Mouse (Mus musculus) stomach, embryonic 14.5 days (tissue): ENCODE data around the gene Adora1. TPM values are rescaled to one million over a fixed set of nuclear protein-coding genes. Genes with fewer than 3 reads are reported as not detected.

ENCODE experiments used
- ATAC-seq: fragments of 200-750 bp; cut with Nextera tagmentation; 2 replicates; pipeline ENCODE4 v1.8.0; 2017; ENCODE audit warnings: low read depth, moderate TSS enrichment; ENCODE audit not compliant: insufficient number of reproducible peaks, insufficient read depth, low FRiP score
- H3K27ac ChIP-seq: fragments of 300-500 bp; sonication (generic); 2 replicates; pipeline ENCODE4 v1.5.1; 2014; ENCODE audit warnings: mild to moderate bottlenecking, low read length, moderate library complexity, mixed read lengths
- H3K27me3 ChIP-seq: fragments of 300-500 bp; sonication (generic); 2 replicates; pipeline ENCODE4 v1.6.1; 2014; ENCODE audit warnings: low read length, control low read depth, mixed read lengths; ENCODE audit not compliant: control insufficient read depth, insufficient read depth
- H3K36me3 ChIP-seq: fragments of 300-500 bp; sonication (generic); 2 replicates; pipeline ENCODE4 v1.6.1; 2014; ENCODE audit warnings: mild to moderate bottlenecking, control low read depth, low read length, moderate library complexity, mixed read lengths; ENCODE audit not compliant: control insufficient read depth, insufficient read depth
- H3K4me1 ChIP-seq: fragments of 300-500 bp; sonication (generic); 2 replicates; pipeline ENCODE4 v1.6.1; 2014; ENCODE audit warnings: low read length, control low read depth, mixed read lengths; ENCODE audit not compliant: control insufficient read depth, insufficient read depth
- H3K4me2 ChIP-seq: fragments of 300-500 bp; sonication (generic); replicated peaks from 2 replicates; pipeline ENCODE4 v1.6.1; 2014; ENCODE audit warnings: low read depth, low read length, control low read depth
- H3K4me3 ChIP-seq: fragments of 300-500 bp; sonication (generic); 2 replicates; pipeline ENCODE4 v1.5.1; 2014; ENCODE audit warnings: low read depth, low read length, control low read depth
- H3K9ac ChIP-seq: fragments of 300-500 bp; sonication (generic); replicated peaks from 2 replicates; pipeline ENCODE4 v1.6.1; 2014; ENCODE audit warnings: low read depth, mild to moderate bottlenecking, control low read depth, low read length, moderate library complexity, mixed read lengths
- H3K9me3 ChIP-seq: fragments of 300-500 bp; sonication (generic); 2 replicates; pipeline ENCODE4 v1.6.1; 2016; ENCODE audit warnings: low read depth, low read length, control low read depth; ENCODE audit not compliant: control insufficient read depth
- WGBS: fragments of 180-500 bp; shearing (Covaris S2); extraction: QIAGEN DNeasy Blood & Tissue Kit; methylation state at CpG from one replicate; pipeline ENCODE4 v1.1.7; 2014; 5-methylcytosine and 5-hydroxymethylcytosine counted together
- polyA plus RNA-seq: library from polyadenylated mRNA; unstranded; fragments of >200 nt; fragmentation: Nextera tagmentation; extraction: Ambion mirVana; gene quantifications from 2 replicates; pipeline ENCODE4 v1.2.1, GENCODE M21; 2014

Gene Adora1
- polyA plus RNA-seq, 1 experiment from 2014 or later, result 0.68 TPM

DNA sequence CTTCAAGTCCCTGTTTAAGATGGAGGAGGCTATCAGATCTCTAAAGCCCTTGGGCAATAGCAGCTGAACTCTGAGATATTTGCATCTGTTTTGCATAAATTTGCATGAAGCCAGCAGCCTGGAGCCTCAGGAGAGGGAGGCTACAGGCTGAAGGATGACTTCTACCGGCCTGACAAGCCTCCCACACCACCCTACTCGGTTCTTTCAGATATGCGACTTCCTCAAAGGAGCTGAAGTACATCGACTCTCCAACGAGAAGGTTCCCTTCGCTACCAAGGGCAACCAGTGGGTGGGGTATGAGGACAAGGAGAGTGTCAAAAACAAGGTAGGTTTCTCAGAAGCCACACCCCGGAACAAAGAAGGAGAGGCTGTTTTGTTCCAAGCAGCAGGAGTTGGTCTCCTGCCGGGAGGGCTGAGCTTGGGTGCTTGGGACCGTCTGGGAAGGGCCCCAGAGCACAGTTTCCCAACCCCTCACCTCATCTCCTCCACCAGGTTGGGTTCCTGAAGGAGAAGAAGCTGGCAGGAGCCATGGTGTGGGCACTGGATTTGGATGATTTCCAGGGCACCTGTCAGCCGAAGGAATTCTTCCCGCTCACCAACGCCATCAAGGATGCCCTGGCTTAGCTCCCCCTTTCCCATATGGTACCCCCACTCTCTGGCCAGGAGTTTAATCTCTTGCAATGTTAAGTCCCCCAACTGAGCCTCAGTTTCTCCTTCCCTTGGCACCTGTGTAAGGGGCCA lies 46.1 kb downstream of the Adora1 start:
- Histone ChIP-seq H3K27me3 (no peaks in the 10 kb centered on the region), H3K4me2 (no peak overlapping the region), H3K9me3 (no peaks in the 10 kb centered on the region), H3K4me3 (no peak overlapping the region), H3K36me3 (no peaks in the 10 kb centered on the region), H3K27ac (no peak overlapping the region), H3K9ac (no peak overlapping the region), H3K4me1 (0 out of 2 replicates have a peak, but pooled peaks cover 6% of the 10 kb centered on the region)
- WGBS, result 27% methylated on average over 12 of the region's 12 CpGs
- no peak for ATAC-seq

DNA sequence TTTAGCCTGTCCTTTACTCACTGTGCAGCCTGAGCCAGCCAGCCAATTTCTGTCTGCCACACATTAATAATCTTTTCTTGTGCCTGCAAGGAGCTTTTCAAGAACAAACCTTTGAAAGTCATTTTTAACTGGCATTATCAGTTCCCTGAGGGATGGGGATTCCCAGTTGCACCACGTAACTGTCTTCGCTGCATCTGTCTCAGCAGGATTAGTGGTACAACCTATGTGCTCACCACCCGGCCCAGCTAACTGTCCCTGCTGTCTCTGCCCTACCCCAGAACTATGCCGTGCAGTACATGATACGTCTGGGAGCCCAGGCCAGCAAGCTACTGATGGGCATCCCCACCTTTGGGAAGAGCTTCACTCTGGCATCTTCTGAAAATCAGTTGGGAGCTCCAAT lies 47.0 kb downstream of the Adora1 start:
- Histone ChIP-seq H3K4me1 (0 out of 2 replicates have a peak, but pooled peaks cover 4% of the 10 kb centered on the region), H3K4me3 (no peak overlapping the region), H3K9me3 (no peaks in the 10 kb centered on the region), H3K27ac (no peak overlapping the region), H3K4me2 (no peak overlapping the region), H3K36me3 (no peaks in the 10 kb centered on the region), H3K9ac (no peak overlapping the region), H3K27me3 (no peaks in the 10 kb centered on the region)
- WGBS, result 78% methylated on average over 5 of the region's 5 CpGs
- no peak for ATAC-seq

GRCm38 (mm10) chr1:134184089-134184488 lies 51.1 kb downstream of the Adora1 start:
- Histone ChIP-seq H3K9ac (no peak overlapping the region), H3K4me3 (no peak overlapping the region), H3K27me3 (no peaks in the 10 kb centered on the region), H3K4me1 (0 out of 2 replicates have a peak, but pooled peaks cover 2% of the 10 kb centered on the region), H3K36me3 (no peaks in the 10 kb centered on the region), H3K4me2 (no peak overlapping the region), H3K27ac (no peak overlapping the region), H3K9me3 (no peaks in the 10 kb centered on the region)
- WGBS, result 91% methylated on average over 4 of the region's 4 CpGs
- no peak for ATAC-seq

GRCm38 (mm10) chr1:134182025-134182424 lies 53.2 kb downstream of the Adora1 start, which contains the start of gene Chil1:
Gene Chil1, plus strand, starts transcription at chr1:134182176.
- WGBS, result 58% methylated on average over 4 of the region's 4 CpGs
- H3K9ac ChIP-seq, result no peak within 1 kb of the TSS
- no peak for ATAC-seq
- H3K36me3 ChIP-seq, result no peaks in the 10 kb centered on the region
- H3K4me1 ChIP-seq, result 0 out of 2 replicates have a peak, but pooled peaks cover 2% of the 10 kb centered on the region
- H3K27ac ChIP-seq, result no peak within 1 kb of the TSS
- H3K4me3 ChIP-seq, result no peak within 1 kb of the TSS
- H3K9me3 ChIP-seq, result no peaks in the 10 kb centered on the region
- H3K4me2 ChIP-seq, result no peak within 1 kb of the TSS
- no peaks in the 10 kb centered on the region for H3K27me3 ChIP-seq

- Histone ChIP-seq H3K9me3 (no peaks in the 10 kb centered on the region), H3K4me1 (0 out of 2 replicates have a peak, but pooled peaks cover 2% of the 10 kb centered on the region), H3K9ac (no peak overlapping the region), H3K27ac (no peak overlapping the region), H3K4me3 (no peak overlapping the region), H3K36me3 (no peaks in the 10 kb centered on the region), H3K4me2 (no peak overlapping the region), H3K27me3 (no peaks in the 10 kb centered on the region)
- ATAC-seq, result no peak
- WGBS, result 81% methylated on average over 5 of the region's 5 CpGs
Measured at GRCm38 (mm10) chr1:134177976-134178375, 57.3 kb downstream of the Adora1 start.

DNA sequence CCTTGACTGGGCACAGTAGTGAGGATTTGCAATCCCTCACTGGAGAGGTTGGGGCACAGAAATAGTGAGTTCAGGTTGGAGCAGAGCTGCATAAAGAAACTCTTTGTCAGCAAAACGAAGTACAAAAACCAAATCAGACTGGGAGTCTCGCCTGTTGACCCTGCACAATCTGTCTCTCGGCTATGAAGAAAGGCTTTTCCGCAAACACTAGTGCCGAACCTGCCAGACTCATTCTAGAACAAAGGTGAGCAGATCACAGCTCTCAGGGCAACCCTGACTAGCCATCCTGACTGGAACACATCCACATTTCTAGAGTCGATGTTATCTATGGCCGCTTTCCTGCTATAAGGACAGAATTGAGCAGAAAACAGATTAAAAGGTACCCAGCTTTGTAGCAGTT lies 62.1 kb downstream of the Adora1 start:
- ATAC-seq, result no peak
- Histone ChIP-seq H3K4me1 (no peaks in the 10 kb centered on the region), H3K9me3 (no peaks in the 10 kb centered on the region), H3K27me3 (no peaks in the 10 kb centered on the region), H3K27ac (no peak overlapping the region), H3K36me3 (no peaks in the 10 kb centered on the region), H3K4me3 (no peak overlapping the region), H3K9ac (no peak overlapping the region), H3K4me2 (no peak overlapping the region)
- WGBS, result 54% methylated on average over 7 of the region's 7 CpGs

GRCm38 (mm10) chr1:134168985-134169697 lies 66.1 kb downstream of the Adora1 start:
- Histone ChIP-seq H3K27ac (no peak overlapping the region), H3K9me3 (no peaks in the 10 kb centered on the region), H3K4me2 (no peak overlapping the region), H3K9ac (no peak overlapping the region), H3K4me3 (no peak overlapping the region), H3K36me3 (no peaks in the 10 kb centered on the region), H3K4me1 (no peaks in the 10 kb centered on the region), H3K27me3 (no peaks in the 10 kb centered on the region)
- ATAC-seq, result no peak
- WGBS, result 77% methylated on average over 8 of the region's 8 CpGs

- no peak for ATAC-seq
- no peaks in the 10 kb centered on the region for H3K27me3 ChIP-seq
- 71% methylated on average over 3 of the region's 3 CpGs for whole genome bisulfite sequencing
- H3K4me3 ChIP-seq, result no peak overlapping the region
- no peaks in the 10 kb centered on the region for H3K4me1 ChIP-seq
- H3K27ac ChIP-seq, result no peak overlapping the region
- H3K9ac ChIP-seq, result no peak overlapping the region
- no peaks in the 10 kb centered on the region for H3K9me3 ChIP-seq
- no peaks in the 10 kb centered on the region for H3K36me3 ChIP-seq
- no peak overlapping the region for H3K4me2 ChIP-seq
Measured at GRCm38 (mm10) chr1:134168567-134168966, 66.7 kb downstream of the Adora1 start.
